Mouse (Mus musculus): ENCODE measurements around the gene Mdm1. TPM values are rescaled to one million over a fixed set of nuclear protein-coding genes. Genes with fewer than 3 reads are reported as not detected.

Mdm1 gene
- total and polyA plus RNA-seq, 2 experiments from 2014 or later: 19.1 to 32.9 TPM

DNA sequence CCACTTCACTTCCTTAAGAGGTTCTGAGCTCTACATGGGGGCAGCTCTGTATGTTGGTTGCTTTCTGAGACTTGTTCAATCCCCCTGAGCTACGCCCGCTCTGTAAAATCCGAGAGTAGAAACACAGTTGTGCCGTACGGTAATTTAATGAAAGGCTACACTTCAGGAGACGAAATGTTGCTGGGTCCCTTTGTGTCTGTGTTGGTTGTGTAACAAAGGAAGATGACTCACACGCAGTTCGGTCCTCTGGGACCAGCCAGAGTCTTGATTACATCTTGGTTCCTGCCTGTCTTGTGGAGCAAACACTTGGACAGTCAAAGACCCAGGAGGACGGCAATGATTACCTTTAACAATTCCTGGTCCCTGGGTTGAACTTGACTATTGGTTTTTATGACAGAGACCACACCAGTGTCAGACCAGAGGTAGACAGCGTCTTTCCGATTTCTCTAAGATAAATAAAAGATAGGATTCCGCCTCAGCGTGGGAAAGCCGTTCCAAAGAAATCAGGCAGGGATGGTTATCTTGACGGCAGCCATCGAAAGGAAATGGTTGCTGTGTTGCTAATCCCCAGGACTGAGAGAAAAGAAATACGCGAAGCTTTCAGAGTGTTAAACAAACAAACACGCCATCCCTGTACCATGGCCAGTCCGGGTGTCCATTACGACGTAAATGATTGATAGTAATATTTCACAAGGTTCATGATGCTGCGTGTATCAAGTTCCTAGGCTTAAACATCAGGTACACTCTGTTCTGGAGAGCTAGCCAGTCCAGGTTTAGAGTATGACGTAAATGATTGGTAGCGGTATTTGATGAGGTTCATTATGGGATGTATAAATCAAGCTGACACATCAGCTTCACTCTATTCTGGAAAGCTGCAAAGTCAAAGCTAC, 20.3 kb upstream of the Mdm1 start:
- Histone ChIP-seq H3K4me3 (ENCODE audit: low read depth, low read length) (no peak overlapping the region), H3K27me3 (ENCODE audit: insufficient read depth, low read length) (no peaks in the 10 kb centered on the region), H3K9me3 (ENCODE audit: low read length) (no peaks in the 10 kb centered on the region), H3K36me3 (ENCODE audit: insufficient read depth, low read length) (no peaks in the 10 kb centered on the region), H3K4me2 (ENCODE audit: low read depth, low read length, poor library complexity, severe bottlenecking) (peak overlapping the region; percentile 33), H3K9ac (replicated peaks; ENCODE audit: low read length, poor library complexity, severe bottlenecking) (no peak overlapping the region), H3K4me1 (ENCODE audit: insufficient read depth, low read length) (no peaks in the 10 kb centered on the region), H3K27ac (ENCODE audit: low read depth, low read length) (no peak overlapping the region)
- DNase-seq (ENCODE audit: low spot score) (no peak), ATAC-seq (ENCODE audit: low FRiP score) (no peak; the same call in 1 of the 2 replicates)
- 65% methylated on average over 25 of the region's 25 CpGs for WGBS
- no peak for TF ChIP-seq CTCF (IDR thresholded peaks at IDR 0.05)

GRCm38 (mm10) chr10:118121937-118122285, 19.7 kb upstream of the Mdm1 start:
- 19% methylated on average over 13 of the region's 13 CpGs for WGBS
- Histone ChIP-seq H3K9me3 (ENCODE audit: low read length) (no peaks in the 10 kb centered on the region), H3K4me1 (ENCODE audit: insufficient read depth, low read length) (no peaks in the 10 kb centered on the region), H3K27ac (ENCODE audit: low read depth, low read length) (no peak overlapping the region), H3K4me3 (ENCODE audit: low read depth, low read length) (no peak overlapping the region), H3K27me3 (ENCODE audit: insufficient read depth, low read length) (no peaks in the 10 kb centered on the region), H3K36me3 (ENCODE audit: insufficient read depth, low read length) (no peaks in the 10 kb centered on the region), H3K4me2 (ENCODE audit: low read depth, low read length, poor library complexity, severe bottlenecking) (peak overlapping the region; percentile 33), H3K9ac (replicated peaks; ENCODE audit: low read length, poor library complexity, severe bottlenecking) (no peak overlapping the region)
- peak; percentile 34 for TF ChIP-seq CTCF (IDR thresholded peaks at IDR 0.05)
- DNase-seq (ENCODE audit: low spot score) (peak; percentile 92), ATAC-seq (ENCODE audit: low FRiP score) (peak; percentile 88)

- no peak overlapping the region for H3K27ac ChIP-seq (ENCODE audit: low read depth, low read length)
- H3K4me1 ChIP-seq (ENCODE audit: insufficient read depth, low read length): no peaks in the 10 kb centered on the region
- H3K4me2 ChIP-seq (ENCODE audit: low read depth, low read length, poor library complexity, severe bottlenecking): no peak overlapping the region
- ATAC-seq (ENCODE audit: low FRiP score): no peak
- no peaks in the 10 kb centered on the region for H3K36me3 ChIP-seq (ENCODE audit: insufficient read depth, low read length)
- no peaks in the 10 kb centered on the region for H3K9me3 ChIP-seq (ENCODE audit: low read length)
- H3K9ac ChIP-seq (replicated peaks; ENCODE audit: low read length, poor library complexity, severe bottlenecking): no peak overlapping the region
- no peak for TF ChIP-seq CTCF (IDR thresholded peaks at IDR 0.05)
- 71% methylated on average over 11 of the region's 11 CpGs for WGBS
- H3K27me3 ChIP-seq (ENCODE audit: insufficient read depth, low read length): no peaks in the 10 kb centered on the region
- H3K4me3 ChIP-seq (ENCODE audit: low read depth, low read length): no peak overlapping the region
- peak; percentile 57 for DNase-seq (ENCODE audit: low spot score)
Observed at GRCm38 (mm10) chr10:118122441-118123162, 19.0 kb upstream of the Mdm1 start.

- TF ChIP-seq CTCF (IDR thresholded peaks at IDR 0.05): no peak
- Histone ChIP-seq H3K36me3 (ENCODE audit: insufficient read depth, low read length) (no peaks in the 10 kb centered on the region), H3K27me3 (ENCODE audit: insufficient read depth, low read length) (0 out of 2 replicates have a peak, but pooled peaks cover 3% of the 10 kb centered on the region), H3K4me1 (ENCODE audit: insufficient read depth, low read length) (no peaks in the 10 kb centered on the region), H3K4me2 (ENCODE audit: low read depth, low read length, poor library complexity, severe bottlenecking) (no peak overlapping the region), H3K9ac (replicated peaks; ENCODE audit: low read length, poor library complexity, severe bottlenecking) (no peak overlapping the region), H3K4me3 (ENCODE audit: low read depth, low read length) (no peak overlapping the region), H3K27ac (ENCODE audit: low read depth, low read length) (no peak overlapping the region), H3K9me3 (ENCODE audit: low read length) (no peaks in the 10 kb centered on the region)
- no peak for DNase-seq (ENCODE audit: low spot score)
- 90% methylated on average over 7 of the region's 7 CpGs for WGBS
- ATAC-seq (ENCODE audit: low FRiP score): no peak
Observed at GRCm38 (mm10) chr10:118125236-118125635, 16.4 kb upstream of the Mdm1 start.

DNA sequence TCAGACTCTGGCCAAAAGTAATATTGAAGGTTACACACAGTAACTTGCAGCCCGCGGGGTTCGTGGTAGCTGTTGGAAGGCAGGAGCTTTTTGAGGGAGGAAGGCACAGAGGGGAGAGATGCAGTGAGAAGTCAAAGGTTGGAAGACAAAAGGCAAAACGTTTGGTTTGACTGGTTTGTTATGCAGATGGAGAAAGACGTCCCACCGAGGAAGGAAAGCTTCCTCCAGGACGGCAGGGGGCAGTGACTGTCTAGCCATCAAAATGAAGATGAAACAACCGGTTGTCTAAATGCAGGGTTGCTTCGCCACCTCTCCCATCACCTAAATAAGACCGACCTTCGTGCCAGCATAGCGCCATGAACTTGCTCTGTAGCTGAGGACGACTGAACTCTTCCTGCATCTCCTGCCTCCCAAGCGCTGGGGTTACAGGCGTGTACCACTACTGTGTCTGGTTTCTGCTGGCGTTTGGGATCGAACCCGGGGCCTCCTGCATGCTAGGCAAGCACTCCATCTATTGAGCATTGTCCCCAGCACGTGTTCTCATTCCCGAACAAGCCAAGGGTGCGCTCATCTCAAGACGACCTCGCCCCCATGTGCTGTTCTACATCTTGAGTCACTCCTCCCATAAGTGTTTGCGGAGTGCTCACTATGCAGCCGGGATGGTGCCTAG, 15.7 kb upstream of the Mdm1 start:
- WGBS: 79% methylated on average over 25 of the region's 25 CpGs
- Histone ChIP-seq H3K27ac (ENCODE audit: low read depth, low read length) (no peak overlapping the region), H3K9me3 (ENCODE audit: low read length) (no peaks in the 10 kb centered on the region), H3K9ac (replicated peaks; ENCODE audit: low read length, poor library complexity, severe bottlenecking) (no peak overlapping the region), H3K4me2 (ENCODE audit: low read depth, low read length, poor library complexity, severe bottlenecking) (no peak overlapping the region), H3K36me3 (ENCODE audit: insufficient read depth, low read length) (no peaks in the 10 kb centered on the region), H3K4me3 (ENCODE audit: low read depth, low read length) (no peak overlapping the region), H3K4me1 (ENCODE audit: insufficient read depth, low read length) (no peaks in the 10 kb centered on the region), H3K27me3 (ENCODE audit: insufficient read depth, low read length) (0 out of 2 replicates have a peak, but pooled peaks cover 3% of the 10 kb centered on the region)
- no peak for TF ChIP-seq CTCF (IDR thresholded peaks at IDR 0.05)
- ATAC-seq (ENCODE audit: low FRiP score): no peak
- no peak for DNase-seq (ENCODE audit: low spot score)

All from midbrain, postnatal 0 days (tissue).